Mouse (Mus musculus) bone marrow macrophage, adult 2 months (primary cell): Measurements from ENCODE around the gene Cyb561d2. TPM values are rescaled to one million over a fixed set of nuclear protein-coding genes. Genes with fewer than 3 reads are reported as not detected.
A peak's percentile ranks its signal among the peaks of the same experiment; 100 is the strongest.

Experiments
- H3K27ac ChIP-seq: 2 replicates; pipeline ENCODE4 v1.5.1; 2012; ENCODE audit warnings: low read depth, low read length; ENCODE audit not compliant: insufficient read depth
- H3K4me1 ChIP-seq: 2 replicates; pipeline ENCODE4 v1.6.1; 2012; ENCODE audit warnings: low read length; ENCODE audit not compliant: control insufficient read depth, insufficient read depth
- H3K4me3 ChIP-seq: 2 replicates; pipeline ENCODE4 v1.5.1; 2012; ENCODE audit warnings: mild to moderate bottlenecking, low read length, moderate library complexity; ENCODE audit not compliant: insufficient read depth
- CTCF ChIP-seq: IDR thresholded peaks from 2 replicates; pipeline ENCODE4 v1.5.1; 2012; ENCODE audit warnings: low read depth, mild to moderate bottlenecking, low read length, moderate library complexity
- POLR2A ChIP-seq: IDR thresholded peaks from 2 replicates; pipeline ENCODE4 v1.6.1; 2012; ENCODE audit warnings: mild to moderate bottlenecking, low read depth, low read length, borderline replicate concordance
- polyA plus RNA-seq: library from polyadenylated mRNA; stranded (reverse); fragments of >200 nt; gene quantifications from 2 replicates; pipeline ENCODE4 v1.2.4, GENCODE M21; 2012; ENCODE audit not compliant: missing spikeins, insufficient read depth, insufficient read length

Cyb561d2 gene
- polyA plus RNA-seq, 1 experiment = 18.9 TPM

GRCm38 (mm10) chr9:107563029-107563581 is 21.1 kb upstream of the Cyb561d2 start, which contains the start of gene Tusc2:
Tusc2 (plus strand) TSS chr9:107563255.
- Histone ChIP-seq H3K4me3 (peak within 1 kb of the TSS; percentile 87), H3K27ac (peak within 1 kb of the TSS; percentile 51), H3K4me1 (peaks cover 27% of the 10 kb centered on the region)
- TF ChIP-seq POLR2A = no peak
- no peak for TF ChIP-seq CTCF

GRCm38 (mm10) chr9:107556346-107556745 is 14.4 kb upstream of the Cyb561d2 start:
- Histone ChIP-seq H3K4me3 (peak overlapping the region; percentile 83), H3K4me1 (peaks cover 24% of the 10 kb centered on the region), H3K27ac (peak overlapping the region; percentile 95)
- TF ChIP-seq CTCF (no peak), POLR2A (no peak)

GRCm38 (mm10) chr9:107555701-107556100 is 13.7 kb upstream of the Cyb561d2 start:
- Histone ChIP-seq H3K4me1 (peaks cover 28% of the 10 kb centered on the region), H3K27ac (peak overlapping the region; percentile 95), H3K4me3 (peak overlapping the region; percentile 83)
- no peak for TF ChIP-seq CTCF
- TF ChIP-seq POLR2A = no peak

- TF ChIP-seq POLR2A = no peak
- TF ChIP-seq CTCF = no peak
- Histone ChIP-seq H3K4me1 (peaks cover 28% of the 10 kb centered on the region), H3K4me3 (peak overlapping the region; percentile 83), H3K27ac (peak overlapping the region; percentile 95)
Observed at GRCm38 (mm10) chr9:107555031-107555457, 13.1 kb upstream of the Cyb561d2 start.

GRCm38 (mm10) chr9:107554319-107554825 is 12.4 kb upstream of the Cyb561d2 start:
- H3K4me1 ChIP-seq = peaks cover 28% of the 10 kb centered on the region
- H3K4me3 ChIP-seq = peak overlapping the region; percentile 83
- peak overlapping the region; percentile 95 for H3K27ac ChIP-seq
- TF ChIP-seq POLR2A = peak; percentile 45; the same call in 1 of the 2 replicates
- no peak for TF ChIP-seq CTCF

- no peak for TF ChIP-seq POLR2A
- no peak for TF ChIP-seq CTCF
- H3K4me3 ChIP-seq = peak overlapping the region; percentile 76
- H3K4me1 ChIP-seq = peaks cover 28% of the 10 kb centered on the region
- peak overlapping the region; percentile 33 for H3K27ac ChIP-seq
Observed at GRCm38 (mm10) chr9:107553541-107554318, 11.7 kb upstream of the Cyb561d2 start.

GRCm38 (mm10) chr9:107552690-107553393 is 10.8 kb upstream of the Cyb561d2 start:
- Histone ChIP-seq H3K4me1 (peaks cover 35% of the 10 kb centered on the region), H3K4me3 (no peak overlapping the region), H3K27ac (no peak overlapping the region)
- TF ChIP-seq POLR2A (no peak), CTCF (no peak)

- H3K4me3 ChIP-seq = peak overlapping the region; percentile 63
- no peak overlapping the region for H3K27ac ChIP-seq
- peaks cover 35% of the 10 kb centered on the region for H3K4me1 ChIP-seq
- no peak for TF ChIP-seq POLR2A
- no peak for TF ChIP-seq CTCF
Observed at GRCm38 (mm10) chr9:107551890-107552355, 9.9 kb upstream of the Cyb561d2 start.

GRCm38 (mm10) chr9:107551117-107551889 is 9.3 kb upstream of the Cyb561d2 start, which contains the start of gene Rassf1:
Rassf1 (plus strand) TSS chr9:107551555.
- Histone ChIP-seq H3K27ac (no peak within 1 kb of the TSS), H3K4me1 (peaks cover 34% of the 10 kb centered on the region), H3K4me3 (peak within 1 kb of the TSS; percentile 63)
- TF ChIP-seq CTCF (no peak), POLR2A (no peak)
